Mouse (Mus musculus): ENCODE results near the gene Dctn1. TPM values are rescaled to one million over a fixed set of nuclear protein-coding genes. Genes with fewer than 3 reads are reported as not detected.

Dctn1 gene
- polyA plus RNA-seq (2012; rRNA removed; ENCODE audit: low replicate concordance): 126 and 138 TPM in 2 replicates

DNA sequence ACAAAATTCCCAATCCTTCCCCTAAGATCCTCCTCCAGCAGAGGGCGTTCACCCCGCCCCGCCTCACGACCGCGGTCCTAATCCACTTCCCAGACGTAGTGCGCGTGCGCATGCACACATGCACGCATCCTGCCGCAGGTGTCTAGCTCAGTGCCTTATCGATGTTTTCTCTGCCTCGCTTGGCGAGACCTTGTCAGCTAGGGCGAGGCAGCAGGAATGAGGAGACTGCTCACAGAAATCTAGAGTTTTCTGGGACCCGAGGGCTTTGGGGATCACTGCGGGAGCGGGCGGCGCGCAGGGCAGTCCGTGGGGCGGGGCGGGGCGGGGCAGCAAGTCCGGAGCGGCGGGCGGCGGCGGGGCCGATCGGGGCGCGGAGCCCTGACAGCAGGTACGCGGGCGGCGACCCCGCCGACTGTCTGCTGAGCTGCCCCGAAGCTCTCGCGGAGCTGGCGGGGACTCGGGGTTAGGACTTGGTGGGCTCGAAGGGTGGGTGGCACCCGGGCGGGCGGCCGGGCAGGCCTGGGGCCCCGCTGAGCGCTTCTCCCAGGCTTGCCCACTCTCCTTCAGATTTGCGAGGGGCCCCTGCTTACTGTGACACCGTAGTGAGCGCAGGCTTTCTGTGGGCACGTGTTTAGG is at the start of gene Dctn1:
Gene Dctn1, plus strand, starts transcription at position 314 of the 636 bp plus-strand sequence.

DNA sequence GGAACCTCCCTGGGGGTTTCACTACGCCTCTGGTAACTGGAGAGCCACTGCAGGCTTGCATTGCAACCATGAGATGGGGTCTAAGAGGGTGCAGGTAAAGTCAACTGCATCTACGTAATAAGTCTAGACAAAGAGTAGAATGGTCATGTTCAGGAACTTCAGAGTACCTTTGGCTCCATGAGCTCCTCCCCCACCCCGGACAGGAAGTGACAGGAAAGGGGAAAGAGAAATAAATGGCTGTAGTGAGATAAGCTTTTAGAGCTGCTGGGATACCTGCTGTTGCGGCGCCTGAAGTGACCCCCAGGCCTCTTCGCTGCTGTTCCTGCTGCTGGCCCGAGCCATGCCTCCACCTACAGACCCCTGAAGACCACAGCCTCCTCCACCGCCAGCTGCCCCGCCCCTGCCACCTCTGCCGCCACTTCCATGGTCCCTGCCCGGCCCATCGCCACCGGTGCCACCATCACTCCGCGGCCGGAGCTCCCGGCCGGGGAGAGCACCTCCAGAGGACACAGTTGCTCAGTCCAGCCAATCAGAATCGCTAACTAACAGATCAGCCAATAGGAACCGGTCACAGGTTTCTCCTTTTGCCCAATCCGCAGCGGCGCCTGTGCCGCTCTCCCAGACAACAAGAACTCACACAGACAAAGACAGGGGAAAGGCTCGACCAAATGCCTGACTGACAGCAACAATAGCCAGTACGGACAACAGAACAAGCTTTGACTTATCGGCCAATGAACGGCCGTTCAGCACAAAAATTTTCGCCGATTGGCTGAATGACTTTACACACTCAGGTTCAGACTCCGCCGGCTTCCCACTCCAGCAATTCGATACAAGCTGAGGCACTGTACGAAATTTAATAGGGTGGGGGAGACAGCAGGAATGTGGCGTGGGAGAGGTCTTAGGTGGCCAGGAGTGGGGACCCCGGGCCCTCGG is 44.5 kb upstream of the Dctn1 start, which contains the start of gene Wbp1:
Gene Wbp1, minus strand, starts transcription at position 630 of the 933 bp plus-strand sequence.

DNA sequence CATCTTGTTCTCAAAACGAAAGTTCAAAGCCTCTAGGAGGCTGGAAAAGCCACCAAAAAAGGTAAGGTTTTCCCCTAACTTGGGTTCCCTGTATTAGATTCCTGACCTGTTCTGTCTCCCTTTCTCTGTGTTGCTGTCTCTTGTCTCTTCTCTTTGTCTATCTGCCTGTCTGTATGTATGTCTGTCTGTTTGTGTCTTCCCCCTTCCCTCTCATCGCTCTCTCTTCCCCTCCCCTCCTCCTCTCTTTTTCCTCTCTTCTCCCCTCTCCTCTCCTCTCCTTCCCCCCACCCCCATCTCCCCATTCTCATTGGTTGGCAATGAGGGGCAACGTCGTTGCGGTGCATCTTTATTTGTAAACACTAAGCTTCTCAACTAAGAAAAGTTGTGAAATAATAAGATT is 40.4 kb upstream of the Dctn1 start, which contains the start of gene Ino80b:
Gene Ino80b, minus strand, starts transcription at position 101 of the 400 bp plus-strand sequence.

DNA sequence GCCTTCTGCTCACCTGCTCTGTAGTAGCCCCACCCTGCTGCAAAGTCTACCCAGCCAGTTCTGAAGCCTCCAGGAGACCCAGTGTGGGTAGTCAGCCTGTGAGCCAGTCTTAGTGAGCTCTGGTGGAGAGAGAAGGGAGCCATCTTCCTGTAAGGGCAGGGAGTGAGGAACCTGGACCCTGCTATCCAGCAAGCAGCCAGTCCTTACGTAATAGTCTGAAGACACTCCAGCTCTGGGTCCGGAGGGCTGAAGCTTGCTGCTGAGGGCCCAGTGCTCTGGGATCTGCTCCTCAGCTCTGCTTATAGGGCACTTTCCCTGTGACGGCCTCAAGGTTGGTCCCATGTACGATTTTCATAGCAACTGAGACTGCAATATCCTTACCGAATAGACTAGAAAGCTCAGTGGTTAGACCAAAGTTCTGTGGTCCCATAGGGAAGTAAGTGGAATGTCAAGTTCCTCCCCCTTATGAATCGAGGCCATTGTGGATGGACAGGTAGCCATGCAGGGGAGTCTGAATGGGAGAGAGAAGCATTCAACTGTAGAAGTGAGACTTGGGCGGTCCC is 30.7 kb upstream of the Dctn1 start, which contains the start of gene Rtkn:
Gene Rtkn, plus strand, starts transcription at position 513 of the 563 bp plus-strand sequence.

DNA sequence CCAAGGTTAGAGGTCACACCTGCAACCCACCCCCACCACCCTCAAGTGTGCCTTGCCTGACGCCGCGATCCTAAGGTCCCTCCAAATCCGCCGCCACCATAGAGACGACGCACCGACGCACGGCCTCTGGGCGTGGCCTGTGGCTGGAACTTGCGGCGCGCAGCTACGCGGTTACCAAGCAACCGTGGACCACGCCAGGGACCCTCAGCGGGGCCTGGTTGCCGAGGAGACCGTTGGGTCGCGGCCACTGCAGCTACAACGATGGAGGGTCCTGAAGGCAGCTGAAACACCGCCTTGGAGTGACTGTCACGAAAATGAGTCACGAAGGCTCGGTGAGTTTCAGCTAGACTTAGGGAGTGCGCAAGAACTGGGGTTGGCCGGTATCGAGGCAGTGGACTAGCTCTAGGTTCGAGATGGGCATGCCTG is 9.4 kb upstream of the Dctn1 start, which contains the start of the genes Wdr54 and 1700003E16Rik:
Gene Wdr54, minus strand, starts transcription at position 139 of the 426 bp plus-strand sequence.
Gene 1700003E16Rik, plus strand, starts transcription at position 146 of the 426 bp plus-strand sequence.

DNA sequence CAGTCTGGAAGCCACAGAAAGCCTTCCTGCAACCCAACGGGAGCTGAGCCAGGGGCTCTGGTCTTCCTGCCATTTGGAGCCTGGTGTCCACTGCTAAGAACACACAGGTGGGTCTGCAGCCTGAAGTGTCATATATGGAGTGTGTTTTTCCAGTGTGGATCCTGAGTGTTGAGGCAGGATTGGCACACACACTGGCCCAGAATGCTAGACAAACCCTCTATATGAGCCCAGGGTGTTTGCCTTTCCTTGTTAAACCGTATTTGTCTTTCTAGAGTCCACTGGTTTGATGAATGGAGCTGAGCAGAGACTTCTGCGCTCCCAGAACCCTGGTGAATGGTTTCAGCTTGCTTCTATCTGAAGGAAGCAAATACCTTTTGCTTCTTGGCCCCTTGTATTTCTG is 54.1 kb downstream of the Dctn1 start, which contains the start of gene Slc4a5:
Gene Slc4a5, plus strand, starts transcription at position 15 of the 400 bp plus-strand sequence.

Other genes starting within 250 kb of the Dctn1 start
- gene Sema4f, start 226.2 kb upstream of the Dctn1 start, polyA plus RNA-seq (2012; rRNA removed; ENCODE audit: low replicate concordance): 0.27 and 0.57 TPM in 2 replicates
- 0.57 and 0.59 TPM in 2 replicates for gene M1ap, start 219.0 kb upstream of the Dctn1 start, polyA plus RNA-seq (2012; rRNA removed; ENCODE audit: low replicate concordance)
- gene Dok1, start 132.4 kb upstream of the Dctn1 start, polyA plus RNA-seq (2012; rRNA removed; ENCODE audit: low replicate concordance): 11.2 and 13.9 TPM in 2 replicates
- gene Loxl3, start 131.7 kb upstream of the Dctn1 start, polyA plus RNA-seq (2012; rRNA removed; ENCODE audit: low replicate concordance): 10.1 and 23.6 TPM in 2 replicates
- gene Aup1, start 111.4 kb upstream of the Dctn1 start, polyA plus RNA-seq (2012; rRNA removed; ENCODE audit: low replicate concordance): 309 and 367 TPM in 2 replicates
- gene Htra2, start 110.6 kb upstream of the Dctn1 start, polyA plus RNA-seq (2012; rRNA removed; ENCODE audit: low replicate concordance): 57.1 and 73.9 TPM in 2 replicates
- gene Dqx1, start 108.1 kb upstream of the Dctn1 start, polyA plus RNA-seq (2012; rRNA removed; ENCODE audit: low replicate concordance): 1.7 and 2.6 TPM in 2 replicates
- not detected in 2 replicates for gene Tlx2, start 95.6 kb upstream of the Dctn1 start, polyA plus RNA-seq (2012; rRNA removed; ENCODE audit: low replicate concordance)
- gene Pcgf1, start 88.1 kb upstream of the Dctn1 start, polyA plus RNA-seq (2012; rRNA removed; ENCODE audit: low replicate concordance): 21.1 and 28.1 TPM in 2 replicates
- 2.4 and 3.2 TPM in 2 replicates for gene Lbx2, start 79.6 kb upstream of the Dctn1 start, polyA plus RNA-seq (2012; rRNA removed; ENCODE audit: low replicate concordance)
- 4.7 and 10.3 TPM in 2 replicates for gene Ccdc142, start 64.3 kb upstream of the Dctn1 start, polyA plus RNA-seq (2012; rRNA removed; ENCODE audit: low replicate concordance)
- gene Gm42688, start 64.3 kb upstream of the Dctn1 start, polyA plus RNA-seq (2012; rRNA removed; ENCODE audit: low replicate concordance): 4.1 and 7.8 TPM in 2 replicates
- 76.4 and 94.6 TPM in 2 replicates for gene Mrpl53, start 56.9 kb upstream of the Dctn1 start, polyA plus RNA-seq (2012; rRNA removed; ENCODE audit: low replicate concordance)
- gene Mogs, start 50.4 kb upstream of the Dctn1 start, polyA plus RNA-seq (2012; rRNA removed; ENCODE audit: low replicate concordance): 27.7 and 77.1 TPM in 2 replicates
- 165 and 170 TPM in 2 replicates for gene Wbp1, start 44.4 kb upstream of the Dctn1 start, polyA plus RNA-seq (2012; rRNA removed; ENCODE audit: low replicate concordance)
- 13.5 and 28.2 TPM in 2 replicates for gene Ino80b, start 40.5 kb upstream of the Dctn1 start, polyA plus RNA-seq (2012; rRNA removed; ENCODE audit: low replicate concordance)
- gene Rtkn, start 30.5 kb upstream of the Dctn1 start, polyA plus RNA-seq (2012; rRNA removed; ENCODE audit: low replicate concordance): 19.8 and 52.2 TPM in 2 replicates
- 1.1 and 6.5 TPM in 2 replicates for gene Wdr54, start 9.5 kb upstream of the Dctn1 start, polyA plus RNA-seq (2012; rRNA removed; ENCODE audit: low replicate concordance)
- gene 1700003E16Rik, start 9.5 kb upstream of the Dctn1 start, polyA plus RNA-seq (2012; rRNA removed; ENCODE audit: low replicate concordance): 0.11 and 0.48 TPM in 2 replicates
- gene Slc4a5, start 53.9 kb downstream of the Dctn1 start, polyA plus RNA-seq (2012; rRNA removed; ENCODE audit: low replicate concordance): 0.05 and 0.11 TPM in 2 replicates
- 3.6 and 9.0 TPM in 2 replicates for gene Mthfd2, start 160.0 kb downstream of the Dctn1 start, polyA plus RNA-seq (2012; rRNA removed; ENCODE audit: low replicate concordance)
- 34.8 and 47.1 TPM in 2 replicates for gene Mob1a, start 160.1 kb downstream of the Dctn1 start, polyA plus RNA-seq (2012; rRNA removed; ENCODE audit: low replicate concordance)
- gene Bola3, start 183.2 kb downstream of the Dctn1 start, polyA plus RNA-seq (2012; rRNA removed; ENCODE audit: low replicate concordance): 19.9 and 37.7 TPM in 2 replicates

Data from subcutaneous adipose tissue, adult 2 months (tissue).